ENCODE assay signal across 8 mouse cellular contexts in the genomic region with DNA sequence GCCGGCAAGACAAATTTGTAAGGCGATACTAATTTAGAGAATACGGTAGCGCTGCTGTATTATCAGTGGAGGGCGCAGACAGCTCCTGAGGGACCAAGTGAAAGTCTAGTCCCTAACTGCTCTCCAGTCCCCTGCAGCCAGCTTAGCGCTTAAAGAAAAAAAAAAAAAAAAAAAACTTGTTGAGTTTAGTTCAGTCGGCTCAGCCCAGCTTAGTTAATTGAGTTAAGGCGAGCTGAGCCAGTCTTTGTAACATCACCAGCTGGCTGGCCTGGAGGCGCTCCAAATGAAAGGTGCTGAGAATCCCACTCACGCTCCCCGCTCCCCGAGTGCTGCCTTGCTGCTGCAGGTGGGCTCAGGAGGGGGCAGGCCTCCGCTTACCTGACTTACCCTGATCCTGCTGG.
DNase-seq lines count a peak whose midpoint lies in the region; ATAC-seq lines count a peak whose summit lies in the region.

No protein-coding gene starts in this region.

- H3K27ac ChIP-seq in midbrain, embryonic 10.5 days (replicated peaks) = no peak overlapping the region; the same call in 1 of the 2 replicates
- no peak overlapping the region for H3K27ac ChIP-seq in midbrain, embryonic 16.5 days (ENCODE audit: low read length)
- no peak overlapping the region for H3K27ac ChIP-seq in heart, embryonic 12.5 days (ENCODE audit: poor library complexity, severe bottlenecking)
- no peak overlapping the region for H3K27ac ChIP-seq in kidney, embryonic 16.5 days (ENCODE audit: low read length)
- no peak overlapping the region for H3K27ac ChIP-seq in midbrain, embryonic 13.5 days

- ATAC-seq in midbrain, embryonic 16.5 days = no peak
- ATAC-seq in heart, embryonic 12.5 days (ENCODE audit: insufficient number of reproducible peaks, low FRiP score) = no peak
- peak; percentile 10; the same call in 1 of the 2 replicates for ATAC-seq in kidney, embryonic 16.5 days (ENCODE audit: low FRiP score, low TSS enrichment)
- ATAC-seq in midbrain, embryonic 13.5 days = no peak

- no peaks in the 10 kb centered on the region for H3K9me3 ChIP-seq in midbrain, embryonic 10.5 days (replicated peaks)
- no peaks in the 10 kb centered on the region for H3K9me3 ChIP-seq in midbrain, embryonic 16.5 days (replicated peaks; ENCODE audit: control insufficient read depth, low read length, poor library complexity, severe bottlenecking)
- H3K9me3 ChIP-seq in heart, embryonic 12.5 days (replicated peaks) = 0 out of 2 replicates have a peak, but pooled peaks cover 3% of the 10 kb centered on the region
- no peaks in the 10 kb centered on the region for H3K9me3 ChIP-seq in kidney, embryonic 16.5 days (ENCODE audit: low read length)
- H3K9me3 ChIP-seq in midbrain, embryonic 13.5 days = no peaks in the 10 kb centered on the region

- H3K4me2 ChIP-seq in midbrain, embryonic 16.5 days (ENCODE audit: low read length) = no peak overlapping the region
- H3K4me2 ChIP-seq in heart, embryonic 12.5 days = peak overlapping the region; percentile 63
- H3K4me2 ChIP-seq in kidney, embryonic 16.5 days (replicated peaks; ENCODE audit: low read depth, low read length) = peak overlapping the region; percentile 10; the same call in 1 of the 2 replicates
- H3K4me2 ChIP-seq in midbrain, embryonic 13.5 days (replicated peaks) = peak overlapping the region; percentile 31

- no peaks in the 10 kb centered on the region for H3K36me3 ChIP-seq in midbrain, embryonic 10.5 days
- H3K36me3 ChIP-seq in midbrain, embryonic 16.5 days (ENCODE audit: control insufficient read depth, insufficient read depth, low read length) = no peaks in the 10 kb centered on the region
- H3K36me3 ChIP-seq in heart, embryonic 12.5 days = no peaks in the 10 kb centered on the region
- no peaks in the 10 kb centered on the region for H3K36me3 ChIP-seq in kidney, embryonic 16.5 days (ENCODE audit: insufficient read depth, low read length)
- no peaks in the 10 kb centered on the region for H3K36me3 ChIP-seq in midbrain, embryonic 13.5 days

- H3K9ac ChIP-seq in midbrain, embryonic 16.5 days (ENCODE audit: low read depth, low read length) = no peak overlapping the region
- no peak overlapping the region for H3K9ac ChIP-seq in heart, embryonic 12.5 days
- no peak overlapping the region for H3K9ac ChIP-seq in kidney, embryonic 16.5 days (replicated peaks; ENCODE audit: low read length)
- H3K9ac ChIP-seq in midbrain, embryonic 13.5 days (replicated peaks) = no peak overlapping the region

- peaks cover 71% of the 10 kb centered on the region for H3K27me3 ChIP-seq in midbrain, embryonic 10.5 days (ENCODE audit: low read depth, poor library complexity, severe bottlenecking)
- no peaks in the 10 kb centered on the region; the same call in 1 of the 2 replicates for H3K27me3 ChIP-seq in midbrain, embryonic 16.5 days (ENCODE audit: control insufficient read depth, insufficient read depth, low read depth, low read length)
- H3K27me3 ChIP-seq in heart, embryonic 12.5 days (replicated peaks) = 0 out of 2 replicates have a peak, but pooled peaks cover 5% of the 10 kb centered on the region
- H3K27me3 ChIP-seq in kidney, embryonic 16.5 days (ENCODE audit: insufficient read depth, low read length) = peaks cover 10% of the 10 kb centered on the region; the same call in 1 of the 2 replicates
- peaks cover 49% of the 10 kb centered on the region for H3K27me3 ChIP-seq in midbrain, embryonic 13.5 days

- H3K4me3 ChIP-seq in midbrain, embryonic 10.5 days = peak overlapping the region; percentile 41
- no peak overlapping the region for H3K4me3 ChIP-seq in midbrain, embryonic 16.5 days (ENCODE audit: low read depth, low read length)
- H3K4me3 ChIP-seq in heart, embryonic 12.5 days = peak overlapping the region; percentile 10; the same call in 1 of the 2 replicates
- no peak overlapping the region for H3K4me3 ChIP-seq in kidney, embryonic 16.5 days (ENCODE audit: low read length)
- no peak overlapping the region for H3K4me3 ChIP-seq in midbrain, embryonic 13.5 days (replicated peaks)

- DNase-seq in midbrain, embryonic 10.5 days (ENCODE audit: low spot score) = no peak
- no peak for DNase-seq in cerebellum, adult 9-11 months
- DNase-seq in gastrocnemius, postnatal 25 days = no peak
- no peak for DNase-seq in adrenal gland, adult 2 months

- 3% methylated on average over 13 of the region's 13 CpGs for WGBS in midbrain, embryonic 10.5 days
- WGBS in midbrain, embryonic 16.5 days = 5% methylated on average over 13 of the region's 13 CpGs
- 7% methylated on average over 13 of the region's 13 CpGs for WGBS in heart, embryonic 12.5 days
- 11% methylated on average over 13 of the region's 13 CpGs for WGBS in kidney, embryonic 16.5 days
- WGBS in midbrain, embryonic 13.5 days = 2% methylated on average over 13 of the region's 13 CpGs

- H3K4me1 ChIP-seq in midbrain, embryonic 10.5 days = peaks cover 38% of the 10 kb centered on the region
- H3K4me1 ChIP-seq in midbrain, embryonic 16.5 days (ENCODE audit: control insufficient read depth, insufficient read depth, low read length) = peaks cover 14% of the 10 kb centered on the region
- peaks cover 26% of the 10 kb centered on the region for H3K4me1 ChIP-seq in heart, embryonic 12.5 days (replicated peaks)
- peaks cover 23% of the 10 kb centered on the region for H3K4me1 ChIP-seq in kidney, embryonic 16.5 days (ENCODE audit: insufficient read depth, low read length)
- peaks cover 19% of the 10 kb centered on the region for H3K4me1 ChIP-seq in midbrain, embryonic 13.5 days (replicated peaks)

Comparison
In these comparisons a context has a peak if more than half of its experiments do, and no peak if none do; other contexts are left out.
1. H3K4me3 ChIP-seq: peak in midbrain, embryonic 10.5 days (single experiment) and heart, embryonic 12.5 days (single experiment); none in midbrain, embryonic 16.5 days (single experiment), kidney, embryonic 16.5 days (single experiment) and midbrain, embryonic 13.5 days (single experiment).